Mouse (Mus musculus) spleen, postnatal 36 days (tissue): ENCODE data around the gene Tle3.

Source experiments
- DNase-seq, 2 experiments: peaks; one replicate each; pipeline ENCODE4 v3.0.0; 2022; ENCODE audit warnings: low spot score in 2 of 2, mixed read lengths in 1 of 2

The Tle3 gene

GRCm38 (mm10) chr9:61376650-61377049 lies 4.5 kb downstream of the Tle3 start:
- no peak for DNase-seq

- no peak for DNase-seq
These were observed 5.7 kb downstream of the Tle3 start for GRCm38 (mm10) chr9:61377706-61378479.

- no peak for DNase-seq
These were observed 6.3 kb downstream of the Tle3 start for GRCm38 (mm10) chr9:61378516-61378915.

GRCm38 (mm10) chr9:61379016-61379634 lies 7.0 kb downstream of the Tle3 start:
- DNase-seq: no peak

- DNase-seq: peak; percentile 35 to 45
These were observed 8.3 kb downstream of the Tle3 start for GRCm38 (mm10) chr9:61380258-61381062.

GRCm38 (mm10) chr9:61381063-61381408 lies 8.9 kb downstream of the Tle3 start:
- DNase-seq: no peak

- no peak for DNase-seq
These were observed 9.3 kb downstream of the Tle3 start for GRCm38 (mm10) chr9:61381445-61381844.

- DNase-seq: no peak
These were observed 10.5 kb downstream of the Tle3 start for GRCm38 (mm10) chr9:61382595-61383186.

GRCm38 (mm10) chr9:61384101-61384500 lies 11.9 kb downstream of the Tle3 start:
- DNase-seq: no peak

GRCm38 (mm10) chr9:61384646-61385443 lies 12.7 kb downstream of the Tle3 start:
- DNase-seq: no peak

- peak; percentile 78 to 79 for DNase-seq
These were observed 13.6 kb downstream of the Tle3 start for GRCm38 (mm10) chr9:61385753-61386152.

- DNase-seq: no peak
These were observed 14.1 kb downstream of the Tle3 start for GRCm38 (mm10) chr9:61386314-61386713.

GRCm38 (mm10) chr9:61387797-61388196 lies 15.6 kb downstream of the Tle3 start:
- DNase-seq: peak; percentile 62 to 67

- DNase-seq: no peak
These were observed 16.0 kb downstream of the Tle3 start for GRCm38 (mm10) chr9:61388214-61388613.

GRCm38 (mm10) chr9:61388689-61389403 lies 16.7 kb downstream of the Tle3 start:
- no peak for DNase-seq

GRCm38 (mm10) chr9:61389404-61389701 lies 17.2 kb downstream of the Tle3 start:
- DNase-seq: peak in 1 of 2 experiments; percentile 36

GRCm38 (mm10) chr9:61391570-61392337 lies 19.6 kb downstream of the Tle3 start:
- peak in 1 of 2 experiments; percentile 22 for DNase-seq

- no peak for DNase-seq
These were observed 20.1 kb downstream of the Tle3 start for GRCm38 (mm10) chr9:61392338-61392620.

- no peak for DNase-seq
These were observed 21.0 kb downstream of the Tle3 start for GRCm38 (mm10) chr9:61393161-61393560.

- DNase-seq: no peak
These were observed 21.7 kb downstream of the Tle3 start for GRCm38 (mm10) chr9:61393847-61394246.
